Mouse (Mus musculus) thymus, adult 2 months (tissue): ENCODE data around the gene Pon1.

ENCODE experiments used
- CTCF ChIP-seq: fragments of 200-500 bp; IDR thresholded peaks from 2 replicates; pipeline ENCODE4 v1.5.1; 2012; ENCODE audit warnings: mild to moderate bottlenecking, control low read depth, low read length, moderate library complexity, borderline replicate concordance; ENCODE audit not compliant: control insufficient read depth, poor library complexity, insufficient read depth; ENCODE audit errors: extremely low read depth
- POLR2A ChIP-seq: fragments of 200-500 bp; IDR thresholded peaks from 2 replicates; pipeline ENCODE4 v1.6.1; 2012; ENCODE audit warnings: mild to moderate bottlenecking, low read length, control low read depth, moderate library complexity; ENCODE audit not compliant: control insufficient read depth, poor library complexity, insufficient read depth; ENCODE audit errors: extremely low read depth

GRCm38 (mm10) chr6:5177967-5178891, 15.5 kb downstream of the Pon1 start:
- TF ChIP-seq CTCF: no peak
- TF ChIP-seq POLR2A: no peak
